Mouse (Mus musculus) embryonic facial prominence, embryonic 14.5 days (tissue): ENCODE data around the gene Fam49a. TPM values are rescaled to one million over a fixed set of nuclear protein-coding genes. Genes with fewer than 3 reads are reported as not detected.
"Not testable (repeated sequence)": the region's sequence is repeated elsewhere in the genome, so short reads cannot be mapped to it uniquely, and the experiment has no call there.

Source experiments
- ATAC-seq: fragments of 200-750 bp; cut with Nextera tagmentation; 2 replicates; pipeline ENCODE4 v1.8.0; 2017; ENCODE audit warnings: low read depth, moderate number of reproducible peaks, moderate TSS enrichment
- DNase-seq: peaks from one replicate; pipeline ENCODE4 v3.0.0-alpha.2; 2015; ENCODE audit warnings: low spot score
- H3K27ac ChIP-seq: fragments of 300-500 bp; sonication (generic); replicated peaks from 2 replicates; pipeline ENCODE4 v1.5.1; 2014; ENCODE audit warnings: low read depth, mild to moderate bottlenecking, low read length, moderate library complexity
- H3K27me3 ChIP-seq: fragments of 300-500 bp; sonication (generic); replicated peaks from 2 replicates; pipeline ENCODE4 v1.6.1; 2014; ENCODE audit warnings: low read length; ENCODE audit not compliant: control insufficient read depth, insufficient read depth
- H3K36me3 ChIP-seq: fragments of 300-500 bp; sonication (generic); 2 replicates; pipeline ENCODE4 v1.6.1; 2014; ENCODE audit warnings: low read length, mixed read lengths; ENCODE audit not compliant: control insufficient read depth, insufficient read depth
- H3K4me1 ChIP-seq: fragments of 300-500 bp; sonication (generic); 2 replicates; pipeline ENCODE4 v1.6.1; 2014; ENCODE audit warnings: antibody characterized with exemption, low read length; ENCODE audit not compliant: control insufficient read depth, insufficient read depth
- H3K4me2 ChIP-seq: fragments of 300-500 bp; sonication (generic); 2 replicates; pipeline ENCODE4 v1.6.1; 2014; ENCODE audit warnings: low read depth, mild to moderate bottlenecking, low read length, moderate library complexity, mixed read lengths
- H3K4me3 ChIP-seq: fragments of 300-500 bp; sonication (generic); 2 replicates; pipeline ENCODE4 v1.5.1; 2014; ENCODE audit warnings: low read depth, mild to moderate bottlenecking, low read length
- H3K9ac ChIP-seq: fragments of 300-500 bp; sonication (generic); 2 replicates; pipeline ENCODE4 v1.6.1; 2014; ENCODE audit warnings: low read depth, mild to moderate bottlenecking, low read length, moderate library complexity, mixed read lengths
- H3K9me3 ChIP-seq: fragments of 300-500 bp; sonication (generic); 2 replicates; pipeline ENCODE4 v1.6.1; 2016; ENCODE audit warnings: low read length; ENCODE audit not compliant: control insufficient read depth
- WGBS: fragments of 180-500 bp; shearing (Covaris S2); extraction: QIAGEN DNeasy Blood & Tissue Kit; methylation state at CpG from one replicate; pipeline ENCODE4 v1.1.7; 2014; 5-methylcytosine and 5-hydroxymethylcytosine counted together
- polyA plus RNA-seq: library from polyadenylated mRNA; unstranded; fragments of >200 nt; fragmentation: Nextera tagmentation; extraction: Ambion mirVana; gene quantifications from 2 replicates; pipeline ENCODE4 v1.2.1, GENCODE M21; 2014

Gene Fam49a
- polyA plus RNA-seq, 1 experiment from 2014 or later: 16.0 TPM

- no peaks in the 10 kb centered on the region for H3K4me1 ChIP-seq
- H3K4me3 ChIP-seq: no peak overlapping the region
- no peak for DNase-seq
- no peaks in the 10 kb centered on the region for H3K36me3 ChIP-seq
- H3K4me2 ChIP-seq: no peak overlapping the region
- no peak overlapping the region for H3K27ac ChIP-seq
- ATAC-seq: no peak
- H3K27me3 ChIP-seq: no peaks in the 10 kb centered on the region
- no peaks in the 10 kb centered on the region for H3K9me3 ChIP-seq
- no peak overlapping the region for H3K9ac ChIP-seq
These were observed 31.8 kb upstream of the Fam49a start for GRCm38 (mm10) chr12:12230031-12230557.

- WGBS: 88% methylated on average over 4 of the region's 4 CpGs
- no peak overlapping the region for H3K4me2 ChIP-seq
- H3K9ac ChIP-seq: no peak overlapping the region
- ATAC-seq: no peak
- H3K36me3 ChIP-seq: no peaks in the 10 kb centered on the region
- H3K9me3 ChIP-seq: no peaks in the 10 kb centered on the region
- no peak overlapping the region for H3K4me3 ChIP-seq
- H3K27me3 ChIP-seq: no peaks in the 10 kb centered on the region
- DNase-seq: no peak
- H3K27ac ChIP-seq: no peak overlapping the region
- no peaks in the 10 kb centered on the region for H3K4me1 ChIP-seq
These were observed 29.8 kb upstream of the Fam49a start for GRCm38 (mm10) chr12:12232097-12232496.

GRCm38 (mm10) chr12:12236978-12237377, 25.0 kb upstream of the Fam49a start:
- no peaks in the 10 kb centered on the region for H3K9me3 ChIP-seq
- H3K27me3 ChIP-seq: no peaks in the 10 kb centered on the region

GRCm38 (mm10) chr12:12239502-12239901, 22.4 kb upstream of the Fam49a start:
- H3K9me3 ChIP-seq: no peaks in the 10 kb centered on the region
- no peak overlapping the region for H3K27ac ChIP-seq
- no peak overlapping the region for H3K4me3 ChIP-seq
- H3K4me1 ChIP-seq: no peaks in the 10 kb centered on the region
- ATAC-seq (no peak), DNase-seq (no peak)
- no peak overlapping the region for H3K9ac ChIP-seq
- H3K27me3 ChIP-seq: no peaks in the 10 kb centered on the region
- no peak overlapping the region for H3K4me2 ChIP-seq
- no peaks in the 10 kb centered on the region for H3K36me3 ChIP-seq
- WGBS: 46% methylated on average over 3 of the region's 3 CpGs

More at GRCm38 (mm10) chr12:12236978-12237377, 25.0 kb upstream of the Fam49a start:
- WGBS: 44% methylated on average over 5 of the region's 5 CpGs
- Histone ChIP-seq H3K36me3 (no peaks in the 10 kb centered on the region), H3K9ac (no peak overlapping the region), H3K4me2 (no peak overlapping the region), H3K4me1 (no peaks in the 10 kb centered on the region), H3K4me3 (no peak overlapping the region), H3K27ac (no peak overlapping the region)
- DNase-seq (no peak), ATAC-seq (no peak)

GRCm38 (mm10) chr12:12243148-12243547, 18.8 kb upstream of the Fam49a start:
- no peaks in the 10 kb centered on the region for H3K9me3 ChIP-seq
- no peak overlapping the region for H3K27ac ChIP-seq
- WGBS: 71% methylated on average over 3 of the region's 3 CpGs
- H3K27me3 ChIP-seq: no peaks in the 10 kb centered on the region
- DNase-seq: no peak
- H3K4me1 ChIP-seq: no peaks in the 10 kb centered on the region
- H3K4me2 ChIP-seq: no peak overlapping the region
- no peaks in the 10 kb centered on the region for H3K36me3 ChIP-seq
- no peak for ATAC-seq
- H3K4me3 ChIP-seq: no peak overlapping the region
- no peak overlapping the region for H3K9ac ChIP-seq

GRCm38 (mm10) chr12:12247023-12247422, 14.9 kb upstream of the Fam49a start:
- not testable (repeated sequence) for H3K4me3 ChIP-seq, H3K4me1 ChIP-seq

GRCm38 (mm10) chr12:12249521-12249920, 12.4 kb upstream of the Fam49a start:
- Histone ChIP-seq H3K9ac (no peak overlapping the region), H3K4me1 (no peaks in the 10 kb centered on the region), H3K4me3 (no peak overlapping the region), H3K9me3 (no peaks in the 10 kb centered on the region), H3K4me2 (no peak overlapping the region), H3K27ac (no peak overlapping the region), H3K27me3 (no peaks in the 10 kb centered on the region), H3K36me3 (no peaks in the 10 kb centered on the region)
- 37% methylated on average over 2 of the region's 2 CpGs for WGBS
- DNase-seq: no peak
- ATAC-seq: no peak

More at GRCm38 (mm10) chr12:12247023-12247422, 14.9 kb upstream of the Fam49a start:
- not testable (repeated sequence) for H3K4me2 ChIP-seq, H3K9ac ChIP-seq, DNase-seq, H3K9me3 ChIP-seq, H3K36me3 ChIP-seq, H3K27ac ChIP-seq, ATAC-seq, H3K27me3 ChIP-seq
- 94% methylated on average over 4 of the region's 4 CpGs for WGBS

GRCm38 (mm10) chr12:12253526-12253925, 8.4 kb upstream of the Fam49a start:
- H3K27ac ChIP-seq: no peak overlapping the region
- no peak overlapping the region for H3K4me3 ChIP-seq
- no peaks in the 10 kb centered on the region for H3K36me3 ChIP-seq
- H3K27me3 ChIP-seq: no peaks in the 10 kb centered on the region
- 46% methylated on average over 5 of the region's 5 CpGs for WGBS
- H3K4me2 ChIP-seq: no peak overlapping the region
- DNase-seq (no peak), ATAC-seq (no peak)
- H3K9me3 ChIP-seq: no peaks in the 10 kb centered on the region
- no peak overlapping the region for H3K9ac ChIP-seq
- no peaks in the 10 kb centered on the region for H3K4me1 ChIP-seq

GRCm38 (mm10) chr12:12254139-12254538, 7.8 kb upstream of the Fam49a start:
- no peaks in the 10 kb centered on the region for H3K4me1 ChIP-seq
- no peak for DNase-seq
- no peak overlapping the region for H3K4me3 ChIP-seq
- no peaks in the 10 kb centered on the region for H3K9me3 ChIP-seq
- no peak overlapping the region for H3K4me2 ChIP-seq
- H3K27me3 ChIP-seq: no peaks in the 10 kb centered on the region
- ATAC-seq: no peak
- no peaks in the 10 kb centered on the region for H3K36me3 ChIP-seq
- no peak overlapping the region for H3K27ac ChIP-seq
- no peak overlapping the region for H3K9ac ChIP-seq
- 70% methylated on average over 4 of the region's 4 CpGs for WGBS
